Mouse (Mus musculus): Measurements from ENCODE around the gene Auh. TPM values are rescaled to one million over a fixed set of nuclear protein-coding genes. Genes with fewer than 3 reads are reported as not detected.

The Auh gene
- polyA plus RNA-seq, 1 experiment from 2014 or later = 45.0 TPM

DNA sequence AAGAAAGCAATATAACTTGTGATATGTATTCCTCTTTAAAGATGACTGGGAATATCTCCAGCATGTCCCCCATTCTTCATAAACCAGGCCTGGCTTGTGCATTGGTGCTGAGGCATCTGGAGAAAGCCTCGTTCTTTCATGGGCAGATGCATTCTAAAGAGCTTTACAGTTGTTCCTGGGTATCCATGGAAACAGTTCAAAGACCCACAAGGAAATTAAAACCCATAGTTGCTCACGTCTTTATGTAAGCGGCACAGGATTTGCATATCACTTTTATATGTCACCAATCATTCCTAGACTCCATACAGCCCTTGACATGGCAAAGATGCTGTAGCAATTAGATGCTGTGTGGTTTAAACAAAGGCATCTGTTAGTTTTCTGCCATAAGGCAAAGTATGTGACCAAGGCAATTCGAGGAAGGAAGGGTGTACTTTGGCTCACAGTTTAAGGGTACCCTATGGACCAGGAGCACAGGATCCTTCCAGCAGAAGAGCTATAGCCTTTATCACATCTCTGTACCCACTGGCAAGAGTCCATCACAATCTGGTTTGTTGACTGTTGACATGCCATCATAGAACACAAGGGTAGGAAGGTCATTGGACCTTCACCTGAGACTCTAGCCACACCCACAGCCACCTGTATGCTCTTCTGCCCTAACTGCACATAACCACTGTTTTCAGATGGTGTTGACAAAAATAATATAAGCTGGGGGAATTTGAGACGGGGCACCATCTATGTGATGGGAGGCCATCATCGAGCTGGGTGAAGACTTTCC, 24.5 kb upstream of the Auh start:
- WGBS = 86% methylated on average over 6 of the region's 6 CpGs
- TF ChIP-seq CTCF (IDR thresholded peaks at IDR 0.05; ENCODE audit: low read depth) = no peak
- H3K4me3 ChIP-seq (ENCODE audit: low read depth, low read length) = no peak overlapping the region

DNA sequence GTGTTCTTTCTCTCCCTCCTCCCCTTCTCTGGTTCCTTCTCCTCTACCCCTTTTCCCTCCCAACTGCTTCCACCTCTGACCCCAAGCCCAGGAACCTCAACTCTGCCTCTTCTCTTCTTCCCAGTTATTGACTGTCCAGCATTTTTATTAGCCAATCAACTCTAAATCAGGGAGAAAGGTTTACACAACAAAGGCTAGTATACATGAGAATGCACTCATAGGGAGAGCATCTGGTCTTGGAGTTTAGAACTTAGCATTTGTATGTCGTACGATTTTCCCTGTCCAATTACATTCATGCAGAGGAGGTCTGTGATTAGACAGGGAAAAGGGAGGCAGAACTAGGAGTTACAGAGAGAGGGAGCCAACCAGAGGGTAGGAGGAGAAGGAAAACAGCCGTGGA, 19.7 kb upstream of the Auh start:
- Histone ChIP-seq H3K27me3 (replicated peaks; ENCODE audit: control insufficient read depth, insufficient read depth, low read length) (no peaks in the 10 kb centered on the region), H3K4me3 (ENCODE audit: low read depth, low read length) (no peak overlapping the region), H3K4me2 (replicated peaks; ENCODE audit: low read depth) (no peak overlapping the region), H3K9ac (ENCODE audit: low read depth, low read length) (no peak overlapping the region), H3K36me3 (ENCODE audit: control insufficient read depth, insufficient read depth) (no peaks in the 10 kb centered on the region), H3K9me3 (ENCODE audit: control insufficient read depth) (0 out of 2 replicates have a peak, but pooled peaks cover 3% of the 10 kb centered on the region), H3K4me1 (replicated peaks; ENCODE audit: control insufficient read depth, insufficient read depth, low read length) (no peaks in the 10 kb centered on the region), H3K27ac (ENCODE audit: low read depth, low read length) (no peak overlapping the region)
- ATAC-seq = no peak
- TF ChIP-seq CTCF (IDR thresholded peaks at IDR 0.05; ENCODE audit: low read depth) = no peak
- 80% methylated on average over 3 of the region's 3 CpGs for WGBS

More for the DNA sequence above, 24.5 kb upstream of the Auh start:
- H3K27me3 ChIP-seq (replicated peaks; ENCODE audit: control insufficient read depth, insufficient read depth, low read length) = no peaks in the 10 kb centered on the region
- no peak overlapping the region for H3K9ac ChIP-seq (ENCODE audit: low read depth, low read length)
- H3K4me1 ChIP-seq (replicated peaks; ENCODE audit: control insufficient read depth, insufficient read depth, low read length) = no peaks in the 10 kb centered on the region
- H3K4me2 ChIP-seq (replicated peaks; ENCODE audit: low read depth) = no peak overlapping the region
- H3K9me3 ChIP-seq (ENCODE audit: control insufficient read depth) = 0 out of 2 replicates have a peak, but pooled peaks cover 3% of the 10 kb centered on the region
- no peak for ATAC-seq
- no peaks in the 10 kb centered on the region for H3K36me3 ChIP-seq (ENCODE audit: control insufficient read depth, insufficient read depth)
- H3K27ac ChIP-seq (ENCODE audit: low read depth, low read length) = no peak overlapping the region

DNA sequence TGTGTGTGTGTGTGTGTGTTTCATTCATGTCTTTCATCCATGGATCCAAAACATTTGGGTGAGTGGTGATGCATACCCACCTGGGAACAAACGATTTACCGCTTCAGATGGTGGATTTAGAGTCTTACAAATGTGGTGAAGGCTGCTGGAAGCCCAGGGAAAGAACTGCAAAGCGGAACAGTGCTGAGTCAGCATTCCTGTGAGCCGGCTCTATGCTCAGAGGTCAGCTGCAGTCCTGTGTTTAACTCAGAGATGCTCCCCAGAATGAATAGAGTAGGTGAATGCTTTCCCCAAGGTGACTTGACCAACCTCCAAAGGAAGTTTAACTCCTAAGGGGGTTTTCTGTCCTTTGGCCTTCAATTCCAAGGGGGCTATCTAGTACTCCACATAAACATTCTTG, 18.1 kb upstream of the Auh start:
- WGBS = 80% methylated on average over 4 of the region's 4 CpGs
- H3K27ac ChIP-seq (ENCODE audit: low read depth, low read length) = no peak overlapping the region
- no peak overlapping the region for H3K9ac ChIP-seq (ENCODE audit: low read depth, low read length)
- no peak for ATAC-seq
- H3K9me3 ChIP-seq (ENCODE audit: control insufficient read depth) = no peaks in the 10 kb centered on the region
- no peak overlapping the region for H3K4me2 ChIP-seq (replicated peaks; ENCODE audit: low read depth)
- no peak for TF ChIP-seq CTCF (IDR thresholded peaks at IDR 0.05; ENCODE audit: low read depth)
- H3K4me3 ChIP-seq (ENCODE audit: low read depth, low read length) = no peak overlapping the region
- no peaks in the 10 kb centered on the region for H3K4me1 ChIP-seq (replicated peaks; ENCODE audit: control insufficient read depth, insufficient read depth, low read length)
- no peaks in the 10 kb centered on the region for H3K27me3 ChIP-seq (replicated peaks; ENCODE audit: control insufficient read depth, insufficient read depth, low read length)
- no peaks in the 10 kb centered on the region for H3K36me3 ChIP-seq (ENCODE audit: control insufficient read depth, insufficient read depth)

DNA sequence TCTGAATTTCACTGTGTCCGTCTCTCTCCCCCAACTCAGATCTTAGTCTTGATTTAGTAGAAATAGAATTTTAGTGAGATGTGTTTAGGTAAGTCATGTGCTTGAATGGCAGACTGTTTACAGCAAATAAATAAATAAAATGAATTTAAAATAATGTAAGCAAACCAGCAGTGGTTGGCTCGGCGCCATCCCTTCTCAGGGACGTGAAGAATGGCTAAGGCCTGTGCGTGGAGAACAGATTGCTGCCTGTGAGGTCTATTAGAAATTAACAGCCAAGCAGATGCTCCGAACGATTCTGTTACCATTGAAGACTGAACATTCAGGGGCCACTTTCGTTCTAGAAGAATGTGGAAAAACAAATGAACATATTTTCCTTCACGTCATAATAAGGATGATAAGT, 16.3 kb upstream of the Auh start:
- H3K27me3 ChIP-seq (replicated peaks; ENCODE audit: control insufficient read depth, insufficient read depth, low read length) = no peaks in the 10 kb centered on the region
- no peak overlapping the region for H3K4me2 ChIP-seq (replicated peaks; ENCODE audit: low read depth)
- TF ChIP-seq CTCF (IDR thresholded peaks at IDR 0.05; ENCODE audit: low read depth) = no peak
- H3K4me3 ChIP-seq (ENCODE audit: low read depth, low read length) = no peak overlapping the region
- no peak for ATAC-seq
- no peak overlapping the region for H3K9ac ChIP-seq (ENCODE audit: low read depth, low read length)
- no peak overlapping the region for H3K27ac ChIP-seq (ENCODE audit: low read depth, low read length)
- WGBS = 55% methylated on average over 9 of the region's 9 CpGs
- H3K4me1 ChIP-seq (replicated peaks; ENCODE audit: control insufficient read depth, insufficient read depth, low read length) = no peaks in the 10 kb centered on the region
- H3K9me3 ChIP-seq (ENCODE audit: control insufficient read depth) = no peaks in the 10 kb centered on the region
- H3K36me3 ChIP-seq (ENCODE audit: control insufficient read depth, insufficient read depth) = no peaks in the 10 kb centered on the region

DNA sequence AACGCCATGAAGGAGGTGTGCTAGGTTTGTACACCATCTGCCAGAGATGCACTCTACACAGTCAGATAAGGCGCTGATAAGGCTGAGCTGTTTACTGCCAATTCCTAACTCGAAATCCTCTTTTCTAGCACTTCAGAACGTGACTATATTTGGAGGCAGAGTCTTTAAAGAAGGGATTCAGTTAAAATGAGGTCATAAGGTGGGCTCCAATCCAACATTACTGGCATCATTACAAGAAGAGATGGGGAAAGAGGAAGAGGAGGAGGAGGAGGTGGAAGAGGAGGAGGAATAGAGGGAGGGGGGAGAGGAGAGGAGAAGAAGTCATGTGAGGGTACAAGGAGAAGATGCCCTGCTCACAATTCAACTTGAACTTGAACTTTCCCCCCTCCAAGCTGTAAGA, 14.6 kb upstream of the Auh start:
- whole genome bisulfite sequencing = 27% methylated on average over 4 of the region's 4 CpGs

DNA sequence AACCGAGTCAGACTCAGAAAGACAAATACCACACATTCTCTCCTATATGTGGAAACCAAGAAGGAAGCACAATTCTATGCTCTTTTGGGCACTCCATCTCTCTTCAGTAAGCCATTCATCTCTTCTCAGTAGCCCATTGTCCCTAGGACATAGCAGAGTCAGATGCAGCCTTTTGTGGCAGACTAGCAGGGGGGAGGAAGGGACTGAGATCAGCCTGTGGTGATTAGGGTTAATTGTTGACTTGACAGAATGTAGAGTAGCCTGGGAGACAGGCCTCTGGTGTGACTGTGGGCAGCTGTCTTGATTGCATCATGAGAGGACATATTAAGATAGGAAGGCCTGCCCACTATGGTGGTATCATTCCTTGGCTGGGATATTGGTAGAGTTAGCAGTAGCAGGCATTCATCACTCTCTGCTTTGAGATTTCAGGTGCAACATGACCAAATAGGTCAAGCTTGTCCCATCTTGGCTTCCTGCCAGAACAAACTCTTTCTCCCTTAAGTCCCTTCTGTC, 13.5 kb upstream of the Auh start:
- ATAC-seq = no peak
- H3K4me3 ChIP-seq (ENCODE audit: low read depth, low read length) = no peak overlapping the region
- H3K27me3 ChIP-seq (replicated peaks; ENCODE audit: control insufficient read depth, insufficient read depth, low read length) = no peaks in the 10 kb centered on the region
- no peaks in the 10 kb centered on the region for H3K36me3 ChIP-seq (ENCODE audit: control insufficient read depth, insufficient read depth)
- 88% methylated on average over 1 of the region's 1 CpGs for whole genome bisulfite sequencing
- H3K27ac ChIP-seq (ENCODE audit: low read depth, low read length) = no peak overlapping the region
- H3K4me2 ChIP-seq (replicated peaks; ENCODE audit: low read depth) = no peak overlapping the region
- TF ChIP-seq CTCF (IDR thresholded peaks at IDR 0.05; ENCODE audit: low read depth) = no peak
- H3K4me1 ChIP-seq (replicated peaks; ENCODE audit: control insufficient read depth, insufficient read depth, low read length) = no peaks in the 10 kb centered on the region
- no peaks in the 10 kb centered on the region for H3K9me3 ChIP-seq (ENCODE audit: control insufficient read depth)
- H3K9ac ChIP-seq (ENCODE audit: low read depth, low read length) = no peak overlapping the region

More for the DNA sequence above, 14.6 kb upstream of the Auh start:
- no peak overlapping the region for H3K4me2 ChIP-seq (replicated peaks; ENCODE audit: low read depth)
- H3K4me3 ChIP-seq (ENCODE audit: low read depth, low read length) = no peak overlapping the region
- no peaks in the 10 kb centered on the region for H3K4me1 ChIP-seq (replicated peaks; ENCODE audit: control insufficient read depth, insufficient read depth, low read length)
- H3K36me3 ChIP-seq (ENCODE audit: control insufficient read depth, insufficient read depth) = no peaks in the 10 kb centered on the region
- H3K27me3 ChIP-seq (replicated peaks; ENCODE audit: control insufficient read depth, insufficient read depth, low read length) = no peaks in the 10 kb centered on the region
- TF ChIP-seq CTCF (IDR thresholded peaks at IDR 0.05; ENCODE audit: low read depth) = no peak
- no peak overlapping the region for H3K27ac ChIP-seq (ENCODE audit: low read depth, low read length)
- ATAC-seq = no peak
- no peak overlapping the region for H3K9ac ChIP-seq (ENCODE audit: low read depth, low read length)
- no peaks in the 10 kb centered on the region for H3K9me3 ChIP-seq (ENCODE audit: control insufficient read depth)
